Mouse (Mus musculus): Measurements from ENCODE around the gene Gm10377. TPM values are rescaled to one million over a fixed set of nuclear protein-coding genes. Genes with fewer than 3 reads are reported as not detected.
"Not testable (repeated sequence)": the region's sequence is repeated elsewhere in the genome, so short reads cannot be mapped to it uniquely, and the experiment has no call there.

Gm10377 gene
- polyA plus RNA-seq (2012; ENCODE audit: insufficient read depth, low replicate concordance), result not detected in 2 replicates

GRCm38 (mm10) chr14:42797887-42798286, at the start of gene Gm10377:
Gm10377 (minus strand) TSS chr14:42797987.
- not testable (repeated sequence) for H3K36me3 ChIP-seq (replicated peaks; ENCODE audit: low read length); H3K9me3 ChIP-seq; H3K27me3 ChIP-seq (replicated peaks); H3K4me1 ChIP-seq; H3K4me3 ChIP-seq (replicated peaks)

DNA sequence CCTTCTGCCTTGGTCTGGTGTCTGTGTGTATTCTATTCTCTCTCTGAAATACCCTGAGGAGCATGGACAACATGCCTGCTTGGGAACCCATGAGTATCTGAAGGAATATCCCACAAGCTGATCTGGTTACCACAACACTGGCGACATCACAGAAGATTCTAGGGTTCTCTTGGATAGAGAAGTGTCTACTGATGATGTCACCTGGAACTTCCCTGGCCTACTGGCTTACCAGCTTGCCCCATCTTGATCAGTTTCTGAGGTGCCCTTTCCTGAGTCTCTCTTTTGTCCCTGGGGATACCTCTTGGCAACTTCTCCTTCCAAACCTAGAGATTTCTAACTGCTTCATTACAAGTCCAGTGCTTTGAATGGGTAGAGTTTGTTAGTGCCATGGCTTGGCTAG, 29.1 kb downstream of the Gm10377 start, which contains the start of gene Gm3015:
Gene Gm3015 (minus strand): TSS at position 101 of the 400 bp plus-strand sequence.
- not testable (repeated sequence) for H3K4me3 ChIP-seq (replicated peaks); H3K9me3 ChIP-seq; H3K4me1 ChIP-seq; H3K36me3 ChIP-seq (replicated peaks; ENCODE audit: low read length); H3K27me3 ChIP-seq (replicated peaks)

Other genes starting within 250 kb of the Gm10377 start
- gene Gm17124, start 198.1 kb downstream of the Gm10377 start, polyA plus RNA-seq (2012; ENCODE audit: insufficient read depth, low replicate concordance), result not detected in 2 replicates
- not detected in 2 replicates for gene Gm3633, start 156.1 kb downstream of the Gm10377 start, polyA plus RNA-seq (2012; ENCODE audit: insufficient read depth, low replicate concordance)
- not detected in 2 replicates for gene Gm10378, start 142.0 kb downstream of the Gm10377 start, polyA plus RNA-seq (2012; ENCODE audit: insufficient read depth, low replicate concordance)
- gene Gm3015, start 29.2 kb downstream of the Gm10377 start, polyA plus RNA-seq (2012; ENCODE audit: insufficient read depth, low replicate concordance), result not detected in 2 replicates
- gene Gm21977, start 55.5 kb upstream of the Gm10377 start, polyA plus RNA-seq (2012; ENCODE audit: insufficient read depth, low replicate concordance), result not detected in 2 replicates
- not detected in 2 replicates for gene Gm8082, start 195.6 kb upstream of the Gm10377 start, polyA plus RNA-seq (2012; ENCODE audit: insufficient read depth, low replicate concordance)
- not detected in 2 replicates for gene Gm10376, start 217.6 kb upstream of the Gm10377 start, polyA plus RNA-seq (2012; ENCODE audit: insufficient read depth, low replicate concordance)